Mouse (Mus musculus) gastrocnemius, adult 18-20 months (tissue): Measurements from ENCODE around the gene Matn4. TPM values are rescaled to one million over a fixed set of nuclear protein-coding genes. Genes with fewer than 3 reads are reported as not detected.

ENCODE experiments used
- DNase-seq: peaks from one replicate; pipeline ENCODE4 v3.0.0; 2021; ENCODE audit warnings: low spot score
- long read RNA-seq, 2 experiments: library from polyadenylated mRNA; stranded (forward); transcript quantifications; one replicate each; pipeline ENCODE4 v2.0.0; 2021
- total RNA-seq, 2 experiments: library from RNA; stranded (reverse); gene quantifications; 2 replicates each; pipeline ENCODE4 v1.2.3; 2021

Matn4 gene
- total RNA-seq = under 1 TPM; 0.59 to 0.78 TPM
- long read RNA-seq, experiment 1 = 0 reads
- long read RNA-seq, experiment 2 = 0 reads

- no peak for DNase-seq
These were observed at the start of gene Matn4 for GRCm38 (mm10) chr2:164405060-164405459. TSS of gene Matn4 (minus strand) at chr2:164405160.

DNA sequence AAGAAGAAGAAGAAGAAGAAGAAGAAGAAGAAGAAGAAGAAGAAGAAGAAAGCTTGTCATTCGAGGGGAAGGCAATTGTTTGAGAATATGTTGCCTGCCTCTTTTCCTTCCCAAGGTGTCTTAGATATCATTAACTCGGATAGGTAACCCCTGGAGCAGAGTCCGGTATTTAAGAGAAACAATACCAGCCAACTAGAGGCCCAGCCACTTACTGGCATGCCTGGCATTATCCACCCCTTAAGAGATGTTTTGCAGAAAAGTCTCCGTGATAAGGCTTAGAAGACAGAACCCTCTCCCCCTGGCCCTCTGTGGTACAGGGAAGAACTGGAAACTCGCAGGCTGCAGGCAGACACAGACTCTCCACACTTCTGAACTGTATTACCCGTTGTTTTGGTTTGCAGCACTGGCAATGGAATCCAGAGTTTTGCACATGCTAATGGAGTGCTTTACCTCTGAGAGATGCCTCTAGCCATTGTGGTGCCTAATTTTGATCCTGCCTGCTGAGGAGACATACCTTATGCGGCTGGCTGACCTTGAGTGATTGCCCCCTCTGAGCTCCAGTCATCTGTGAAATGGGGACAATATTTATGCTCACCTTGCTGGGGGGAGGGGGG is 49.0 kb upstream of the Matn4 start:
- no peak for DNase-seq

- DNase-seq = no peak
These were observed 48.2 kb upstream of the Matn4 start for GRCm38 (mm10) chr2:164453047-164453757.

DNA sequence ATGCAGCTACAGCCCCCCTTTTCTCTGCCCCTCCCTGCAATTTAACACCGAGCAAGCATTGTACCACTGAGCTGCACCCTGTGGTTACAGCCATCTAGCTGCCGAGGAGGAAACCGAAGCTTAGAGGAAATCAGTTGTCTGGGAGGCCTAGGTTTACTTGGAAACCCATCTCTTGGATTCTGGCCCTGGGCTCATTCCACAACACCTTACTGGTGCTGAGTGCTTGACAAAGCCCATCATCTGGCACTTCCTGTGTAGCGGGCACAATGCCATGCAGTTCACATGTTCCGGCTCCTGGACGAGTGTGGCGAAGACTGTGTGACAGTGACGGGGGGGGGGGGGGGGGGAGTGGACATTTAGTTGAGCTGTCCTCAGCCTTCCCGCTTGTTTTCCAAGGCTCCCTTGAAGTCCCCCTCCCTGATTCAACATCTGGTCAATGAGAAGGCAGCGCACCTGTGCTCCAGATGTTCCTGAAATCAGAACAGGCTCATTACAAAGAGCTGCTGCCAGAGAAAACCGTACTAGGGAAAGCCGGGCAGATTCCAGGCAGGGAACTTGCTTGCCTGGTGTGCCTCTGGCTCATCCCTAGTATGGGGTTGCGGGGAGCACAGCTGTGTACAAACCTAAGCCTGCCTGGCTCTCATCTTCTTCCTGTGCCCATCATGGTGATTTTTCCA is 47.2 kb upstream of the Matn4 start:
- DNase-seq = no peak

DNA sequence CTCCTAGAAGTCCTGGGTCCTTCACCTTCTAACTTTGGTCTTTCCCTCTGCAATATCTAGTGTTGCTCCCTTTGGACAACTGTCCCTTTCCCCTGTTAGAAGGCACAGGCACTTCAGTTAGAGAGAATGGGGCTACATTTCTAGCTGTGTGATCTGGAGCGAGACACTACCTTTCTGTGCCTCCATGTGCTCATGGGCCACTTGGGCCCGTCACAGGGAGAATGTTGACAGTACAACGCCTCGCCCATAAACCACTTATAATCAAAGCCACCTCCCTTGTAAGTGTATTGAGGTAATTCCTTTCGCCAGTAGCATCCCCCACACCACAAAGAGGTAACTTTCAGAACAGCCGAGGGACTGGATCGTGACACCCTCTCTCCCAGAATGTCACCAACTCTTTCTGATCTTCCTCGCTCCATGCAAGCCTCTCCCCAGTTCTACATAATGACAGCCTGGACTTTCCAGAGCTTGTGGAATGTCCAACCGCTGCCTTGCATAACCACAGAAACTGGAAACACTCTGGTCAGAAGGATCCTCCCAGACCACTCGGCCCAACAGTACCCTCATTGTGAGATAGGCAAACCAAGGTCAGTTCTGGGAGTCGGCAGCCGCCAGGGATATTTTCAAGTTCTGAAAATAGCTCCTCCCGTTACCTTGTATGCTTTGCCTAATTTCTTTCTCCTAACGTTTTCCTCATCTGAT is 44.5 kb upstream of the Matn4 start:
- no peak for DNase-seq

GRCm38 (mm10) chr2:164448921-164449320 is 44.0 kb upstream of the Matn4 start:
- no peak for DNase-seq

- no peak for DNase-seq
These were observed 43.2 kb upstream of the Matn4 start for GRCm38 (mm10) chr2:164448140-164448539.

DNA sequence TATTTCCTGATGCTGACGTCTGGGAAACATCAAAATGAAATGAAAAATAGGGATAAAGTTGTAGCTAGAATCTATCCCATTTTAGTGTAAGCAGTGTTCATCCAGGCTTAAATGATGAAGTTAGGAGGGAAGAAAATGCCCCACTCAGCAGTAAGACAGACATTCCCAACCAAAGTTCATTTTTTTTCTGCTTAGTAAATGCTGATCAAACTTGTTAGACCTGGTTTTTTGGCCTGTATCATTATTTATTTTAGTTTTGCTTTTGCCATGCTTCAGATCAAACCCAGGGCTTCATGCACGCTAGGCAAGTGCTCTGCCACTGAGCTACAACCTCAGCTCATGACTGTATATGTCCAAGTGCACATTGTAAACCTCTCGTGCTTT is 41.1 kb upstream of the Matn4 start:
- DNase-seq = no peak

GRCm38 (mm10) chr2:164445399-164446085 is 40.6 kb upstream of the Matn4 start:
- DNase-seq = no peak

DNA sequence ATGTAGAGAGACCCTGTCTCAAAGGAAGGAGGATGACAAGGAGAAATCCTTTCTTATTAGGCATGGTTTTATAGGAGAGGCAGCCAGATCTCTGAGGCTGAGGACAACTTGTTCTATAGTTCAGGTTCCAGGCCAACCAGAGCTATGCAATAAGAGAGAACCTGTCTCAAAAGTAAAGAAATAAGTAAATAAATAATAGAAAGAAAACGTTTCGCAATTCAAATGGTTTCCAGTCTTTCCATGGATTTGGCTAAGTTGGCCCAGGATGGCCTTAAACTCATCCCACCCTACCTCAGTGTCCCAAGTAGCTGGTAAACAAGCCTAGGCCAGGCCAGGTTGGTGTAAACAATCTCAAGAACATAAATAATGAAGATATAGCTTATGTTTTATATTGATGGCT is 39.7 kb upstream of the Matn4 start:
- no peak for DNase-seq

GRCm38 (mm10) chr2:164443460-164444000 is 38.6 kb upstream of the Matn4 start, which contains the start of gene Sdc4:
TSS of gene Sdc4 (minus strand) at chr2:164443887.
- peak; percentile 48 for DNase-seq

DNA sequence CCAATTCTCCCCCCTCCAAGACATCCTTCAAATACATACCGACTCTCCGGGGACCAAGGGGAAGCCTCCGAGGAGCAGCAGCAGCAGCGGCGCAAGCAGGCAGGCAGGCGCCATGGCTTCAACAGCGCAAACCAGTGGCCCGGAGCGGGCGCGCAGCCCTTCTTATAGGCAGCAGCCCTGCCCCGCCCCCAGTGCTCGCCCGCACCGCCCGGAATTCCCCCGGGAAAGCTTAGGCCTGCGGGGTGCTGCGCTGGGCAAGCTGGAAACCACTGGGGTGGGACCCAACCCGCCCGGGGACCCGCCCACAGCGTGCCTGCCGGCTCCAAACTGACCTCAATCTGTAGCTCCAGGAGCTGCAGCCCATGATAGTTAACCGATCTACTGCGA is 38.1 kb upstream of the Matn4 start:
- peak; percentile 87 for DNase-seq

DNA sequence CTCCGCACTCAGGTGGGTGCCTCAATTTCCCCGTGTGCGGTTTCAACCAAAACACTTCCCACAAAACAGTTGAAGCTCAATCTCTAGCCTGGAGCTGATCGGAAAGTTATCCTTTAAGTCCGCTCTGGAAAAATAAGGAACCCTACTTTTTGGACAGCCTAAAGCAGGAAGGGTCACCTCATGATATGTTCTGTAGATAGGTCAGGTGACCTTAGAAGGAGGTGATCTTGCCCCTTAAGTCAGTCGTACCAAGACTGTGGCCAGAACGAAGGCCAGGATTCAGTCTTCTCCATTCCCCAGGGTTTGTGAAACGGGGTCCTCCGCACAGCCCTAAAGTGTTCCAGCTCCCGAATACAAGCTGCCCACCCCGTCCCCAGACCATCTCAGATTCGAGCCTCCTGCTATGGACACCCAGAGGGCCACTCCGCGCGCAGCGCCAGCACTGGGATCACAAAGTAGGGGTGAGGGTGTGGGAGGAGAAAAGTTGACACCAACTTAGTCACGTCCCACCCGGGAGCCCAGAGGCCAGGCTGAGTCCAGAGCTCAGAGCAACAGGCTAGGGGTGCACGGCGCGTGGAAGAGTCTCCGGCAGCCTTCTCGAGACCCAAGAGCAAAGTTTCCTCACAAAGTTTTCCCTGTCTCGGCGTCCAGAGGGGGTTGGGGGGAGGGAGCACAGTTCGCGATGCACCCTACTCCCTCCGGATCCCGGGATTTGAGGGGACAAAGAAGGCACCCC is 37.5 kb upstream of the Matn4 start:
- DNase-seq = peak; percentile 69

DNA sequence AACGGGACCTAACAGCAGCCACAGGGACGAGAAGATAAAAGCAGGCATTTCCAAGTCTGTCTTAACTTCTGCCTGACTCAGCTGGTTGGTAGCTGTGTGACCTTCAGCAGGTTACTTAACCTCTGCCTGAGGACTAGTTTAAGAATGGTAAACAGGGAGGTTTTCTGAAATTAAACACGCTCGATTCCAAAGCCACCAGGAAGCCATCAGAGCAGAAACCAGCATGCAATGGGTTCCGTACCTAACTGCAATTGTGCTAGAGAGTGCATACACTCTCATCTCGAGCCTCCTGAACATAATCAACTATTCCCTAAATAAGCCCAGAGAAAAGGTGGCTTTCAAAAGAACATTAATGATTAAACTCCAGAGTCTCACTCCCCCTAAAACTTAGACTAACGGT is 36.8 kb upstream of the Matn4 start:
- no peak for DNase-seq

- peak; percentile 45 for DNase-seq
These were observed 36.2 kb upstream of the Matn4 start for GRCm38 (mm10) chr2:164441155-164441554.

GRCm38 (mm10) chr2:164440314-164440713 is 35.4 kb upstream of the Matn4 start:
- DNase-seq = no peak

DNA sequence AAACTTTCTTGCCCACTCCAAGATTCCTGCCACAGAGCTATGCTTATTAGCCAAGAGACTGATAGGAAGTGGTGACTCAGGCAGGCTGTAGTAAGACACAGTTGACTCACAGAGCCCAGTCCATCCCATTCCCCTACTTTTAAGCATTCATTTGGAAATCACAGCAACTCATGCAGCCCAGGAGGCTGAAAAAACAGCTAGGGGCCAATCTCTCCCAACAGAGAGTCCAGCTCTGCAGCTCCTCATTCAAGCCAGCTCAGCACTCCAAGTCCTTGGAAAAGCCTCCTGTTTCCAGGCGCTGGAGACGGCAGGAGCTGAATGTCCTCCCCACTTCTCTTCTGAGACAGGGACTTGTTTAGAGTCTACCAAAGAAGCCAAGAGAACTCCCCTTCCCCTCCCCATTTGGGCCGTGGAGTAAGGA is 34.1 kb upstream of the Matn4 start:
- peak; percentile 63 for DNase-seq

- no peak for DNase-seq
These were observed 33.3 kb upstream of the Matn4 start for GRCm38 (mm10) chr2:164438257-164438656.

DNA sequence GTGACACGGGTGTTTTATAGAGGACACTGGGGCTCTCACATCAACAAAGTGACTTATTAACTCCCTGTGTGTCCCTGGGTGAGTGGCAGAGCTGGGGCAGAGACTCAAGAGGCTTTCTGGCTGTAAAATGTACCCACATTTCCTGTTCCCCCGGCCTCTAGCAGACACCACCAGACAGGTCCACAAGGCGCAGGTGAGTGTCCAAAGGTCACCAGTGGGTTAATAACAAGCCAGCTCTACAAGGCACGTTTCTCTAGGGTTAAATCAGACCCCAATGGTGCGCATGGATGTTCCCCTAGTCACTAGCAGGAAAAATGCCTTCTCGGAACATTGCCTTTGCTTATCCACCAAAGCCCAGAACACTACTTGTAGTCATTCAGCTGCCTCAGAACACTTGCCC is 32.8 kb upstream of the Matn4 start:
- DNase-seq = no peak

DNA sequence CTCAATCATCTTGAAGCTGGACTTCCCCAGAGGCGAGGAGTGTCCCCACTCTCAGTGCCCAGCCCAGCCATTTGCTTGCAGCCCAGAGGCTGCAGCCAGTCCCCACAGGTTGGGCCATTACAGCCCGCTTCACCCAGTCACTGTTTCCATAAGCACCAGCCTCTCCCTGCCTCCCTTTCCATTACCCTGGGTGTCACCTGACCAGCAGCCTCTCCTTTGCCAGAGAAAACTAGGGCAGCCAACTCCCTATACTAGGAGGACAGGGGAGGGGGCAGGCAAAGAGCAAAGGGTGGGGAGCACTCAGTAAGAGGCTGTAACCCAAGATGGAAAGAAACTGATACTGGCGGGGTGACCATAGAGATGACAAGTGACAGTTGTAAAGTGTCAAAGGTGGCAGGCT is 32.0 kb upstream of the Matn4 start:
- DNase-seq = peak; percentile 85
